Mouse (Mus musculus) CH12.LX (cell line): ENCODE results near the gene Slc25a48. TPM values are rescaled to one million over a fixed set of nuclear protein-coding genes. Genes with fewer than 3 reads are reported as not detected.

ENCODE experiments used
- DNase-seq: peaks from one replicate; pipeline ENCODE4 v3.0.0-alpha.2; 2013; ENCODE audit errors: extremely low read depth
- H3K27ac ChIP-seq: 2 replicates; pipeline ENCODE4 v1.5.1; 2012; ENCODE audit warnings: low read depth, mild to moderate bottlenecking, control low read depth, moderate library complexity; ENCODE audit not compliant: insufficient read depth
- H3K27me3 ChIP-seq: replicated peaks from 2 replicates; pipeline ENCODE3; 2012; ENCODE audit warnings: inconsistent platforms
- H3K36me3 ChIP-seq, 2 experiments: replicated peaks in 1 of 2; 2 replicates each; pipeline versions ENCODE3 to v1.6.1; 2012; ENCODE audit warnings: inconsistent platforms in 1 of 2, low read length in 1 of 2, mild to moderate bottlenecking in 1 of 2, mixed read lengths in 1 of 2, moderate library complexity in 1 of 2; ENCODE audit not compliant: control insufficient read depth in 1 of 2, insufficient read depth in 1 of 2
- H3K4me1 ChIP-seq, 2 experiments: 2 replicates each; pipeline ENCODE4 v1.6.1; 2012; ENCODE audit warnings: inconsistent platforms in 1 of 2, moderate library complexity in 1 of 2; ENCODE audit not compliant: insufficient read depth in 2 of 2, control insufficient read depth in 1 of 2
- H3K4me2 ChIP-seq: 2 replicates; pipeline ENCODE4 v1.6.1; 2012; ENCODE audit warnings: low read depth, mild to moderate bottlenecking, control low read depth; ENCODE audit not compliant: poor library complexity, insufficient read depth, severe bottlenecking
- H3K4me3 ChIP-seq, 3 experiments: fragments of 150-350 bp in 1 of 3; sonication (generic) in 1 of 3; replicated peaks in 1 of 3; 2 replicates each; pipeline versions ENCODE3 to v1.5.1; 2011 to 2012; ENCODE audit warnings: low read depth in 2 of 3, low read length in 2 of 3, mild to moderate bottlenecking in 2 of 3, moderate library complexity in 2 of 3, control low read depth in 1 of 3, improper control_type of control experiment in 1 of 3, inconsistent platforms in 1 of 3, mixed read lengths in 1 of 3; ENCODE audit not compliant: poor library complexity in 1 of 3
- H3K79me2 ChIP-seq: replicated peaks from 2 replicates; pipeline ENCODE4 v1.6.1; 2012; ENCODE audit warnings: mild to moderate bottlenecking, moderate library complexity; ENCODE audit not compliant: control insufficient read depth, poor library complexity, insufficient read depth, severe bottlenecking; ENCODE audit errors: extremely low read depth
- H3K9ac ChIP-seq: 2 replicates; pipeline ENCODE4 v1.6.1; 2012; ENCODE audit warnings: low read depth, mild to moderate bottlenecking, control low read depth, moderate library complexity; ENCODE audit not compliant: insufficient read depth
- H3K9me3 ChIP-seq: replicated peaks from 2 replicates; pipeline ENCODE3; 2012; ENCODE audit warnings: low read length, inconsistent platforms, mixed read lengths
- CHD1 ChIP-seq: IDR thresholded peaks from 2 replicates; pipeline ENCODE4 v1.6.1; 2012; ENCODE audit warnings: low read depth, low read length, improper control_type of control experiment, inconsistent platforms
- CHD2 ChIP-seq: IDR thresholded peaks from 2 replicates; pipeline ENCODE4 v1.6.1; 2011; ENCODE audit warnings: low read length, improper control_type of control experiment
- CTCF ChIP-seq, 2 experiments: IDR thresholded peaks in 1 of 2; conservative IDR thresholded peaks in 1 of 2; 2 replicates each; pipeline ENCODE4 v1.5.1; 2011 to 2012; ENCODE audit warnings: low read depth in 2 of 2, low read length in 2 of 2, improper control_type of control experiment in 1 of 2, inconsistent platforms in 1 of 2, mild to moderate bottlenecking in 1 of 2, moderate library complexity in 1 of 2
- EP300 ChIP-seq: IDR thresholded peaks from 2 replicates; pipeline ENCODE4 v1.6.1; 2011; ENCODE audit warnings: low read length, improper control_type of control experiment
- GABPA ChIP-seq: IDR thresholded peaks from 2 replicates; pipeline ENCODE4 v1.6.1; 2012; ENCODE audit warnings: low read depth, low read length, improper control_type of control experiment, inconsistent platforms; ENCODE audit not compliant: insufficient replicate concordance
- HCFC1 ChIP-seq: IDR thresholded peaks from 2 replicates; pipeline ENCODE4 v1.6.1; 2012; ENCODE audit warnings: low read depth, mild to moderate bottlenecking, inconsistent platforms, low read length, improper control_type of control experiment
- JUND ChIP-seq: conservative IDR thresholded peaks from 2 replicates; pipeline ENCODE4 v1.6.1; 2011; ENCODE audit warnings: low read depth, low read length, improper control_type of control experiment
- MAFK ChIP-seq: IDR thresholded peaks from 2 replicates; pipeline ENCODE4 v1.6.1; 2011; ENCODE audit warnings: low read length, improper control_type of control experiment; ENCODE audit not compliant: insufficient replicate concordance
- MAX ChIP-seq: IDR thresholded peaks from 2 replicates; pipeline ENCODE4 v1.6.1; 2011; ENCODE audit warnings: low read length, improper control_type of control experiment
- MXI1 ChIP-seq: IDR thresholded peaks from 2 replicates; pipeline ENCODE4 v1.6.1; 2011; ENCODE audit warnings: mild to moderate bottlenecking, low read depth, low read length, improper control_type of control experiment
- MYC ChIP-seq: IDR thresholded peaks from 2 replicates; pipeline ENCODE4 v1.6.1; 2011; ENCODE audit warnings: low read depth, mild to moderate bottlenecking, improper control_type of control experiment, low read length
- NELFE ChIP-seq: IDR thresholded peaks from 2 replicates; pipeline ENCODE4 v1.6.1; 2011; ENCODE audit warnings: low read depth, low read length, improper control_type of control experiment
- NRF1 ChIP-seq: IDR thresholded peaks from 2 replicates; pipeline ENCODE4 v1.6.1; 2014; ENCODE audit warnings: low read depth, mild to moderate bottlenecking, inconsistent platforms, low read length, improper control_type of control experiment, moderate library complexity
- PAX5 ChIP-seq: IDR thresholded peaks from 2 replicates; pipeline ENCODE4 v1.6.1; 2012; ENCODE audit warnings: low read length, inconsistent platforms, mixed read lengths
- POLR2A ChIP-seq: IDR thresholded peaks from 2 replicates; pipeline ENCODE4 v1.6.1; 2011; ENCODE audit warnings: low read depth, mild to moderate bottlenecking, improper control_type of control experiment, low read length
- RAD21 ChIP-seq: IDR thresholded peaks from 2 replicates; pipeline ENCODE4 v1.6.1; 2011; ENCODE audit warnings: low read depth, mild to moderate bottlenecking, low read length, improper control_type of control experiment, moderate library complexity
- TBP ChIP-seq: conservative IDR thresholded peaks from 2 replicates; pipeline ENCODE4 v1.6.1; 2011; ENCODE audit warnings: low read depth, low read length, improper control_type of control experiment
- TCF12 ChIP-seq: IDR thresholded peaks from 2 replicates; pipeline ENCODE4 v1.6.1; 2014; ENCODE audit warnings: low read depth, mild to moderate bottlenecking, inconsistent platforms, low read length, improper control_type of control experiment
- UBTF ChIP-seq: IDR thresholded peaks from 2 replicates; pipeline ENCODE4 v1.6.1; 2012; ENCODE audit warnings: low read depth, mild to moderate bottlenecking, inconsistent platforms, low read length, improper control_type of control experiment, moderate library complexity
- USF1 ChIP-seq: IDR thresholded peaks from 2 replicates; pipeline ENCODE4 v1.6.1; 2014; ENCODE audit warnings: low read depth, mild to moderate bottlenecking, inconsistent platforms, low read length, improper control_type of control experiment
- USF2 ChIP-seq: conservative IDR thresholded peaks from 2 replicates; pipeline ENCODE4 v1.6.1; 2011; ENCODE audit warnings: low read depth, low read length, improper control_type of control experiment
- ZC3H11A ChIP-seq: IDR thresholded peaks from 2 replicates; pipeline ENCODE4 v1.6.1; 2012; ENCODE audit warnings: low read depth, mild to moderate bottlenecking, inconsistent platforms, low read length, improper control_type of control experiment
- ZKSCAN1 ChIP-seq: IDR thresholded peaks from 2 replicates; pipeline ENCODE4 v1.6.1; 2012; ENCODE audit warnings: low read depth, inconsistent platforms, low read length, improper control_type of control experiment, borderline replicate concordance
- ZNF384 ChIP-seq: IDR thresholded peaks from 2 replicates; pipeline ENCODE4 v1.6.1; 2012; ENCODE audit warnings: low read depth, low read length, improper control_type of control experiment, inconsistent platforms
- dilution Hi-C: fragments of 300-500 bp; cut with MboI; formaldehyde crosslinking; loops from 2 replicates; pipeline ENCODE4 v1.14.3; 2020; ENCODE audit warnings: low sequenced_read_pairs; ENCODE audit not compliant: extremely low pct_unique_long_range_greater_than_20kb, extremely low pct_ligation_motif_present
- in situ Hi-C: fragments of 300-500 bp; cut with MboI; formaldehyde crosslinking; loops from 3 replicates; pipeline ENCODE4 v1.14.3; 2019; ENCODE audit warnings: low sequenced_read_pairs, low pct_ligation_motif_present, low pct_unique_long_range_greater_than_20kb, mixed read lengths
- polyA plus RNA-seq: library from polyadenylated mRNA; unstranded; fragments of >175 nt; gene quantifications from 2 replicates; pipeline ENCODE4 v1.2.1, GENCODE M21; 2012; ENCODE audit warnings: low read depth; ENCODE audit not compliant: insufficient read length
- total RNA-seq, 2 experiments: library from RNA; depleted of rRNA; stranded (reverse); fragments of 300-350 nt in 1 of 2; fragments of >200 nt in 1 of 2; gene quantifications; 2 replicates each; pipeline ENCODE4 v1.2.3; 2012 to 2014

Gene Slc25a48
- total and polyA plus RNA-seq, 3 experiments: not detected

- no peak for DNase-seq
These were observed 33.5 kb upstream of the Slc25a48 start for GRCm38 (mm10) chr13:56404511-56405140.

GRCm38 (mm10) chr13:56412286-56412873, 25.8 kb upstream of the Slc25a48 start:
- in situ Hi-C loops: no loop called here

More at GRCm38 (mm10) chr13:56404511-56405140, 33.5 kb upstream of the Slc25a48 start:
- H3K9ac ChIP-seq: no peak overlapping the region
- no peaks in the 10 kb centered on the region for H3K79me2 ChIP-seq
- no peak overlapping the region for H3K27ac ChIP-seq
- peaks cover 0 to 54% of the 10 kb centered on the region in 2 experiments; a peak in 3 of 4 replicates for H3K4me1 ChIP-seq
- no peaks in the 10 kb centered on the region for H3K36me3 ChIP-seq
- H3K4me2 ChIP-seq: no peak overlapping the region
- no peak overlapping the region for H3K4me3 ChIP-seq
- dilution Hi-C loops: no loop called here
- H3K9me3 ChIP-seq: no peaks in the 10 kb centered on the region
- peaks cover 3% of the 10 kb centered on the region for H3K27me3 ChIP-seq
- in situ Hi-C loops: no loop called here
- TF ChIP-seq CHD2: no peak
- no peak for TF ChIP-seq USF1
- no peak for TF ChIP-seq EP300
- no peak for TF ChIP-seq JUND
- no peak for TF ChIP-seq PAX5
- TF ChIP-seq TCF12: no peak
- no peak for TF ChIP-seq MAFK
- TF ChIP-seq POLR2A: no peak
- no peak for TF ChIP-seq TBP
- TF ChIP-seq GABPA: no peak
- TF ChIP-seq USF2: no peak
- TF ChIP-seq HCFC1: no peak
- no peak for TF ChIP-seq MXI1
- no peak for TF ChIP-seq UBTF
- TF ChIP-seq NELFE: no peak
- TF ChIP-seq RAD21: no peak
- no peak for TF ChIP-seq NRF1
- TF ChIP-seq ZKSCAN1: no peak
- TF ChIP-seq ZC3H11A: no peak
- TF ChIP-seq MAX: no peak

More at GRCm38 (mm10) chr13:56412286-56412873, 25.8 kb upstream of the Slc25a48 start:
- Histone ChIP-seq H3K4me2 (no peak overlapping the region), H3K27me3 (peaks cover 38% of the 10 kb centered on the region), H3K79me2 (no peaks in the 10 kb centered on the region), H3K4me1 (no peaks in the 10 kb centered on the region), H3K9me3 (peaks cover 18% of the 10 kb centered on the region), H3K9ac (no peak overlapping the region), H3K36me3 (no peaks in the 10 kb centered on the region), H3K4me3 (no peak overlapping the region), H3K27ac (no peak overlapping the region)
- dilution Hi-C loops: no loop called here
- TF ChIP-seq MAX (no peak), MXI1 (no peak), TBP (no peak), ZC3H11A (no peak), RAD21 (no peak), CTCF (conservative IDR thresholded peaks at IDR 0.05 in 1 of 2, IDR thresholded peaks at IDR 0.05 in 1 of 2; ENCODE audit: low read depth in 2 of 2, low read length in 2 of 2) (no peak), ZNF384 (no peak), ZKSCAN1 (no peak), HCFC1 (no peak), USF1 (no peak), NRF1 (no peak), MAFK (no peak), JUND (no peak), MYC (no peak), CHD1 (no peak), POLR2A (no peak), GABPA (no peak)
- DNase-seq: no peak
